Mouse (Mus musculus) liver, postnatal 0 days (tissue): ENCODE results near the gene Dock4.

ENCODE experiments used
- CTCF ChIP-seq: sonication (generic); IDR thresholded peaks from 2 replicates; pipeline ENCODE4 v1.5.1; 2016; ENCODE audit warnings: antibody characterized with exemption, low read depth
- EP300 ChIP-seq: IDR thresholded peaks from 2 replicates; pipeline ENCODE4 v1.6.1; 2016; ENCODE audit warnings: antibody characterized with exemption, low read depth, mild to moderate bottlenecking

GRCm38 (mm10) chr12:40399386-40399785, 46.4 kb upstream of the Dock4 start:
- TF ChIP-seq CTCF = no peak
- TF ChIP-seq EP300 = no peak
